Mouse (Mus musculus): ENCODE data around the gene Cct4.

Cct4 gene

GRCm38 (mm10) chr11:22990393-22991126, at the start of gene Cct4:
Cct4 (plus strand) TSS chr11:22990519.
- peak; percentile 94 to 95 for DNase-seq

GRCm38 (mm10) chr11:22949101-22949500, 41.2 kb upstream of the Cct4 start:
- no peak for DNase-seq

- DNase-seq: no peak
These were observed 40.2 kb upstream of the Cct4 start for GRCm38 (mm10) chr11:22950131-22950530.

GRCm38 (mm10) chr11:22952668-22953067, 37.7 kb upstream of the Cct4 start:
- no peak for DNase-seq

- no peak for DNase-seq
These were observed 34.0 kb upstream of the Cct4 start for GRCm38 (mm10) chr11:22956346-22956745.

GRCm38 (mm10) chr11:22956830-22957229, 33.5 kb upstream of the Cct4 start:
- peak; percentile 70 to 72 for DNase-seq

- DNase-seq: no peak
These were observed 32.4 kb upstream of the Cct4 start for GRCm38 (mm10) chr11:22957791-22958374.

- no peak for DNase-seq
These were observed 28.2 kb upstream of the Cct4 start for GRCm38 (mm10) chr11:22962101-22962500.

GRCm38 (mm10) chr11:22964401-22964800, 25.9 kb upstream of the Cct4 start:
- DNase-seq: no peak

GRCm38 (mm10) chr11:22965503-22965902, 24.8 kb upstream of the Cct4 start:
- DNase-seq: peak in 1 of 2 experiments; percentile 35

GRCm38 (mm10) chr11:22969486-22969885, 20.8 kb upstream of the Cct4 start:
- DNase-seq: no peak

- DNase-seq: no peak
These were observed 19.8 kb upstream of the Cct4 start for GRCm38 (mm10) chr11:22970546-22970945.

- DNase-seq: peak; percentile 83 to 85
These were observed 18.2 kb upstream of the Cct4 start, which contains the start of gene Zrsr1 for GRCm38 (mm10) chr11:22971835-22972709. Zrsr1 (plus strand) TSS chr11:22972005.

- DNase-seq: peak; percentile 92
These were observed 17.4 kb upstream of the Cct4 start for GRCm38 (mm10) chr11:22972746-22973526.

- DNase-seq: peak in 1 of 2 experiments; percentile 24
These were observed 16.7 kb upstream of the Cct4 start for GRCm38 (mm10) chr11:22973599-22973998.

- no peak for DNase-seq
These were observed 12.1 kb upstream of the Cct4 start for GRCm38 (mm10) chr11:22978215-22978614.

GRCm38 (mm10) chr11:22978711-22979110, 11.6 kb upstream of the Cct4 start:
- no peak for DNase-seq

- no peak for DNase-seq
These were observed 11.1 kb upstream of the Cct4 start for GRCm38 (mm10) chr11:22979221-22979620.

GRCm38 (mm10) chr11:22981041-22981440, 9.3 kb upstream of the Cct4 start:
- no peak for DNase-seq

- DNase-seq: no peak
These were observed 8.8 kb upstream of the Cct4 start for GRCm38 (mm10) chr11:22981543-22981950.

GRCm38 (mm10) chr11:22981984-22982757, 8.1 kb upstream of the Cct4 start, which contains the start of the genes Gm28048 and Commd1:
Gm28048 (minus strand) TSS chr11:22982090.
Commd1 (minus strand) TSS chr11:22982382.
- DNase-seq: peak; percentile 95

- DNase-seq: no peak
These were observed 7.5 kb upstream of the Cct4 start for GRCm38 (mm10) chr11:22982846-22983245.

Data from lung, adult 18-20 months (tissue).